Mouse (Mus musculus) small intestine, adult 2 months (tissue): Measurements from ENCODE around the gene Ebna1bp2.

Experiments used
- CTCF ChIP-seq: fragments of 200-500 bp; IDR thresholded peaks from 2 replicates; pipeline ENCODE4 v1.5.1; 2012; ENCODE audit warnings: low read depth, mild to moderate bottlenecking, control low read depth, inconsistent platforms, low read length, moderate library complexity, mixed read lengths; ENCODE audit not compliant: insufficient replicate concordance, insufficient read length; ENCODE audit errors: extremely low read depth
- POLR2A ChIP-seq: fragments of 200-500 bp; IDR thresholded peaks from 2 replicates; pipeline ENCODE4 v1.6.1; 2012; ENCODE audit warnings: low read depth, mild to moderate bottlenecking, control low read depth, inconsistent platforms, low read length, moderate library complexity

GRCm38 (mm10) chr4:118571441-118571840, 49.2 kb upstream of the Ebna1bp2 start:
- TF ChIP-seq POLR2A: no peak
- no peak for TF ChIP-seq CTCF
